Mouse (Mus musculus): ENCODE measurements around the gene Cabp2.
A peak's percentile ranks its signal among the peaks of the same experiment; 100 is the strongest.

The Cabp2 gene

DNA sequence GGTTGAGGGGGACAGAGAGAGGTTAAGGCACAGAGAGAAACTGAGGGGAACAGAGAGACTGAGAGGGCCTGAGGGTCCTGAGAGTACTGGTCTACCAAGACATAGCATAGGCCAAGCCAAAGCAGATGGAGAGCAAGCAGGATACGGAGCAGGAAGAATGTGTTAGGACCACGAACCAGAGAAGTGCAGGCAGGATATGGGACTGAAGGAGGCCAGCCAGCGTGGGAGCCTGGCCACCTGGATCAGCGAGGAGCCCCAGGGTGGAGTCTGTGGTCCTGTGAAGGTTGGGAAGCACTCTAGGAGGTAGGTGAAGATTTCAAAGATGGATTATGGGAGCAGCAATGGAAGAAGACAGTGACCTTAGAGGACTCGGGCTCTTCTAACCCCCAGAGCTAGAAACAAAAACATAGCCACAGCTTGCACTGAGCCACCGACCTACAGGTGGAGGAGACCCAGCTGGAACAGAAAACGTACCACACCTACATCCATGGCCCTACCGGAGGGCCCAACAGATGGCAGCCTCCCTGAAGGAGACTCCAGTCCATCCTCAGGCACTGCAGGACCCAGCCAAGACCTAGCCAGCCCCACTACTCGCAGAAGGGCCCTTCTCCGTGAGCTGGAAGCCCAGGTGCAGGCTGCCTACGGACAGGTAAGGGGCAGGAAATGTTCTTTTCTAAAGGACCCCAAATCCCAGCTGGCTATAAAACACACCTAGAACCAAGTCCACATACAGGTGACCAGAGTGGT is 1.0 kb downstream of the Cabp2 start:
- DNase-seq (ENCODE audit: low read depth) = no peak

DNA sequence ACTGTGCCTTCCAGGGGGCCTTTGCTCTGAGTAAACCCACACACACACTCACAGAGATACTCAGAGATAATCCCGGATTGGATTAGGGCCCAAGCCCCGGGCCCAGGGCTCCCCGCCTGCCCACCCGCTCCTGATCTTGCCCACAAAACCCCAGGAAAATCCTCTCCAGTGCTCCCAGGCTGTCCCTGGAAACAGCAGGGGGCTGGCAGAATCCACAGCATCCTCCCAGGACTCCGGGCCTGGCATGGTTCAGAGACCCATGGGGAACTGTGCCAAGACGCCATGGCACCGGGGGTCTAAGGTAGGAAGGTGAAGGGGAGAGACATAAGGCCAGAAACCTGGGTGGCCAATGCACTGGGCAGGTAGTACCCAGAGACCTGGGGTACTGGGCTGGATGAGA is 1.9 kb downstream of the Cabp2 start:
- DNase-seq (ENCODE audit: low read depth) = no peak

DNA sequence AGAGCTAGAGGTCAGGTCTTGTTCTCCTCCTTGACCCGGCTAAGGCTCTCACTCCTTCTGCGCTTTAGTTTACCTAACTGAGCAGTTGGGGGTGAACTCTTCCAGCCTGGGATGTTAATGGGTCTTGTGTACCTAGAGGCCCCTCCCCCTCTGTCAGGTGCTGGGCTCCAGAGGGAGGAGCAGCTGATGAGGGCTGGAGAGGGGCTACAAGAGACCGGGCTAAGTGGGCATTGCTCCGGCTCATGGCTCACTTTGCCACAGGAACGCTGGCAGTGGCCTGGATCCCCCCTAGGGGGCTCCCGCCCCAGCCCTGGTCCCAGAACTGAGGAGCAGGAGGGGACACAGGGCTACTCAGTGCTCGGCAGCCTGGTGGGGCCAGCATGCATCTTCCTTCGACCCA is 2.4 kb downstream of the Cabp2 start:
- DNase-seq (ENCODE audit: low read depth) = no peak

DNA sequence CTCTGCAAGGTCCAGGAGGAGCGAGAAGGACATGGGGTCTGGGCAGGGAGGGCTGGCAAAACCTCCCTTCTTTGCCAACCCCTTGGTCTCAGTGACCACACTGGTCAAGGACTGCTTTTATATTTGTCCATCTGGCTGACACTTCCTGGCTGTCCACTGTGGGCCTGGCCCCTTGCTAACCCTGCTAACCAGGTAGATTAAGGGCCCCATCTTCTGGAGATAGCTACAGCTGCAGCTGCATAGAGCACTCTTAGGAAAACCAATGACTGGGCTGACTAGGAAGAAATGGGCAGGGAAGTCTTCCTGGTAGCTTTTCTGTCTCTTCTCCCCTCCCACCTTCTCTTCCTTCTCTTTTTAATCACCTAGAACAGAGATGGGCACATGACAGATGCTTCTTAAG is 3.6 kb downstream of the Cabp2 start:
- DNase-seq (ENCODE audit: low read depth) = peak; percentile 53

DNA sequence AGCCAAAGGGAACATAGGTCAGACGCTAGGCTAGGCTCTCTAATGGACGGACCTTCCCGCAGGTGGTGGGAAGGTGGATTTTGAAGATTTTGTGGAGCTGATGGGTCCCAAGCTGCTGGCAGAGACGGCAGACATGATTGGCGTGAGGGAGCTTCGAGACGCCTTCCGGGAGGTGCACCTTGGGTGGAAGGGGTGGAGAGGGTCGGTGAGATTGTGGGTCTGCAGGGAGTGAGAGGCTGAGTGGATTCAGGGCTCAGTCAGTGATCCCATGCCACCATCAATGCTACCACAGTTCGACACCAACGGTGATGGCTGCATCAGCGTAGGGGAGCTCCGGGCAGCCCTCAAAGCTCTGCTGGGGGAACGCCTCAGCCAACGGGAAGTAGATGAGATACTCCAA is 4.8 kb downstream of the Cabp2 start:
- no peak for DNase-seq (ENCODE audit: low read depth)

DNA sequence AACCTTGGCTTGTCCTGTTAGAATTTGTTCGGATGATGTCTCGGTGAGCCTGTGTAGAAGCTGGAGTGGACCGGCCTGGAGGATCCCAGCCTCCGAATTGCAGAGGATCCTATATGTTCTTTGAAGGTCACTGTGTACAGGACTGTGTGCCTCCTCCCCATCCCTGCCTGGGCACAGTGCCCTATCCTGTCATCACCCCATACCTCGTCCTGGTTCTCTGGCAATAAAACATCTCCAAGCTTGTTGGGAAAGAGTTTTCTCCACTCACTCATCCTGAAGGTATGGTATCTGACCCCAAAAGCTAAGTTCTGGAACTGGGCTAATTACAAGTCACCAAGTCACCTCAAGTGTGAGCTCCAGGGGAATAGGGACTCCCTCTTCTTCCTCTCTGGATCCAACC is 5.7 kb downstream of the Cabp2 start:
- DNase-seq (ENCODE audit: low read depth) = no peak

DNA sequence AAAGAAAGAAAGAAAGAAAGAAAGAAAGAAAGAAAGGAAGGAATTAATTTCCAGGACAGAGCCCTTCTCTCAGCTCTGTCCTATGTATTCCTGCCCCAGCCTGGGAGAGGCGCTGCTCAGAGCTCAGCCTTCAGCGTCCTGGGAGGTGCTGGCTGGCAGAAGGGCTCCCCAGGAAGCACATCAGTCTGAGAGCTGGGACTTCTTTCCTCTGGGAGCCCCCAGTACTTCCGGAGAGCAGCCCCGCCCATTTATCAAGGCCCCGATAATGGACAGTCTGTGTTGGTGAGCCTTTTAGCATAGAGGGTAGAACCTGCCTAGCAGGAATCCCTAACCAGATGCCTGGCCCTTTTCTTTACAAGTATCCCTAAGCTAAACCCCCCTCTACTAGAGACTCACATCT is 6.8 kb downstream of the Cabp2 start:
- no peak for DNase-seq (ENCODE audit: low read depth)

DNA sequence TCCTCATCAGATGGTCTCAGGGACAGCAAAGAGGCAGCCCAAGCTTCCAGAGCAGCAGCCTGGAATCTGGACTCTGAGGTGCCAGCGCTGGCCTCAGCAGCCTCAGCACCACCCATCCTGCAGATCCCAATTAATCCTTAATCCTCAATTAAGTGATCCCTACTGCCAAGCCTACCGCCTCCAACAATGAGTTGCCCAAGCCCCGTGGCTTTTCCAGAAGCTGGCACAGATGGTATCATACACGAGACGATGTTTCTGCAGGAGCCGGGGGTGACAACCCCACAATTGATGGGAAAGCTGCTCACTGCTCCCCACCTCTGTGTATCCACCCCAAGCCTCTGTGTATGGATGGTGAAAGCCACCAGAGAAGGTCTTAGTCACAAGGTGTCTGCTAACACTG is 7.8 kb downstream of the Cabp2 start:
- no peak for DNase-seq (ENCODE audit: low read depth)

DNA sequence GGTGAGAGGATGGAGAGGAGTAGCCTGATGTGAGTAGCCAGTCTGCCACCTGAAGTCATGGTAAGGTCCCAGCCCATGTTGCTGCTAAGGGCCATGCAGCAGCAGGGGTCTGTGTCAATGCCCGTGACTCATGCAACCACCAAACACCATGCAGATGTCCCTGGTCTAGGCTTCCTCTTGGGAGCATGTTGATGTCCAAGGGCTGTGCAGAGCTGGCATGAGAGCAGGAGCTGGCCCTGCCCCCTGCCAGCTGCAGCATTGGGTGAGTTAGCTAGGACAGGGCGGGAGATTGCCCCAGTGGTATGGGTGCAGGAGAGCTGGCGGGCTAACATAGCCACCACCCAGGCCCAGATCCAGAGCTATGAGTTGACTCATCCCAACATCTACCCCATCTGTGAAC is 9.1 kb downstream of the Cabp2 start:
- DNase-seq (ENCODE audit: low read depth) = peak; percentile 51

DNA sequence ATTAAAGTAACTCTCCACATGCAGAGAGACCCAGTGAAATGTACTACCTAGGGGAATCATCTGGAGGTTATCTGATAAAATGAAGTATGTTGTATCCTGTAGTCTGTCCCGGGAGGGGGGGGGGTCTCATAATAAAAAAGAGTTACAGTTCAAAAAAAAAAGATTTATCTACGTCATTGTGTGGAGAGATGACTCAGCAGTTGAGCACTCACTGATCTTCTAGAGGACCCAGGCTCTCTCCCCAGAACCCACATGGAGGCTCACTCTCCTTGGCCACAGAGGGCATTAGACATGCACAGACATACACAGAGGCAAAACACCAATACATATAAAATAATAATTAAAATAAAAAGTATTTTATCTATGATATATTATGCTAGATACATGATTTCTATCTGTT is 10.0 kb downstream of the Cabp2 start:
- no peak for DNase-seq (ENCODE audit: low read depth)

DNA sequence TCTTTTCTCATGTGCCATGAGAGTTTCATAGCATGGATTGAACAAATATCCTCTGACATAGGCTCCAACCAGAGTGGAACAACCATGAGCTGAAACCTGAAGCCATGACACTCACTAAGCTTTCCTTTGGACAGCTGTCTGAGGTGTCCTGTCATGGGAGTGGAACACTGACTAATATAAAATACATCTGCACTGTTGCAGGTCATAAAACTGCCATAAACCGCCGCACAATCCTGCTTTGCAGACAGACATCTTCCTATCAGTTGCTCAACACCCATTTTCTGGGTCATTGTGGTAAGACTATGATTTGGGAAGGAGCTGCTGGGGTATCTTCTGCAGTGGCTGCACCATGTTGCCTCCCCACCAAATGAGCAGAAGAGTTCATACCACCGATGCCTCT is 11.4 kb downstream of the Cabp2 start:
- peak; percentile 48 for DNase-seq (ENCODE audit: low read depth)

DNA sequence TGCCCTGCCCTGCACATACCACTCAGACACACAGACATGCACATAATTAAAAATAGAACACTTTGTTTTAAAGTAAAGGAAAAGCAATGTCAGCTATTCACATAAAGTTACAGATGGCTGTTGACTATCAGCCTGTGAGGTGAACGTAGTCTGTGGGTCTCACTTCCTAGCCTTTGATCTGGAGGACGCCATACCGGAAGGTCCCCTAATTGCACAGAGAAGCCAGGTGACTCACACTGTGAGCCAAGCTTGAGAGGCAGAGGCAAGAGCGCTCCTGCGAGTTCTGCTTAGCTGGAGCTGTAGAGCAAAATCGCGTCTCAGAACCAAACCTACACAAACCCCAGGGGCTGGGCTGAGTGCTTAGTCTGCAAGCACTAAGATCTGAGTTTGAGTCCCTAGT is 12.4 kb downstream of the Cabp2 start:
- DNase-seq (ENCODE audit: low read depth) = peak; percentile 41

DNA sequence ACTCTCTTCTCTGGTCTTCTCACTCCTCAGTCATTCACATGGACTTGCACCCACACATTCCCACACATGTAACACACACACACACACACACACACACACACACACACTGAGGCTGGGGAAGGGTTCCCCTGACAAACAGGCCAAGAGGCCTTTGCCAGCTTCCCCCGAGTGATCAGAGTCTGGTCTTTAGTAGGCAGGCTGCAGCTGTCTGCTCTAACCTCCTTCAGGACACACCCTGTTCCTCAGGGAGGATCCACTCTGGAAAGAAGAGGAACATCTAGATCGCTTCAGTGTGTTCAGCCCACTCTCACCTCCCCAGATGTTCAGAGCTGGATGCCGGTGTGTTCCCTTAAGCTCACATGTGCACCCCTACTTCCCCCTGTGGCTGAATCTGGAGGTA is 13.0 kb downstream of the Cabp2 start:
- DNase-seq (ENCODE audit: low read depth) = no peak

DNA sequence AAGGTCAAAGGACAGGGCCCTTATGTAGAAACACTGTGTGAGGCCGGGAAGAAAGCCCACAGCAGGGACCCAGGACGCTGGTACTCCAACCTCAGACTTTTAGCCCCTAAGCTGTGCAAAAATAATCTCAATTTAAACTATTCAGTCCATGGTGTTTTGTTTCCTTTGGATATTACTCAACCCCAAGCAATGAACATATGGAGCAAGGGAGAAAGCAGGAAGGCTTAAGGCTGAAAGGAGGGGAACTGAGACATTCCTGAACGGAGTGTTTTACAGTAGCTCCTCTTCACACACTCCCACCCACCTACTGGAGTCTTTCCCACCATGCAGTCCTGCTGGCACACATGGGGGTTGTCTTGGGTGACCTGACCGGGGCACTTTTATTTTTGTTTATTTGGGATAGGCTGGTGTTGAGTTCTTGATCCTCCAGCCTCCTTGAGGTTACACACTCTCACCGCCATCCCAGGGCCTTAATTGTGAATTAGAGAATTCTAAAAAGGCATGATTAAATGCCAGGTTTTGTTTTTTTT is 13.5 kb downstream of the Cabp2 start:
- no peak for DNase-seq (ENCODE audit: low read depth)

DNA sequence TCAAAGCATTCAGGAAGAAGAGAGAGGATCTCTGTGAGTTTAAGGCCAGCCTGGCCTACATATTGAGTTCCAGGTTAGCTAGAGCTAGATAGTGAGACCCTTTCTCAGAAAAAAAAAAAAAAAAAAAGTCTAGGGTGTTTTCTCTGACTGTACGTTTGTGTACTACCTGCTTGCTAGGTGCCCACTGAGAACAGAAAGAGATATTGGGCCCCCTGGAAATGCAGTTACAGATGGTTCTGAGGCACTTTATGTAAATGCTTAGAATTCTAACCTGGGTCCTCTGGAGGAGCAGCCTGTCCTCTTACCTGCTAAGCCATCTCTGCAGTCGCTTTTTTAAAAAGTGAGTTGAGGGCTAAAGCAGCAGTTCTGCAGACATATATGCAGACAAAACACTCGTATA is 14.4 kb downstream of the Cabp2 start:
- no peak for DNase-seq (ENCODE audit: low read depth)

DNA sequence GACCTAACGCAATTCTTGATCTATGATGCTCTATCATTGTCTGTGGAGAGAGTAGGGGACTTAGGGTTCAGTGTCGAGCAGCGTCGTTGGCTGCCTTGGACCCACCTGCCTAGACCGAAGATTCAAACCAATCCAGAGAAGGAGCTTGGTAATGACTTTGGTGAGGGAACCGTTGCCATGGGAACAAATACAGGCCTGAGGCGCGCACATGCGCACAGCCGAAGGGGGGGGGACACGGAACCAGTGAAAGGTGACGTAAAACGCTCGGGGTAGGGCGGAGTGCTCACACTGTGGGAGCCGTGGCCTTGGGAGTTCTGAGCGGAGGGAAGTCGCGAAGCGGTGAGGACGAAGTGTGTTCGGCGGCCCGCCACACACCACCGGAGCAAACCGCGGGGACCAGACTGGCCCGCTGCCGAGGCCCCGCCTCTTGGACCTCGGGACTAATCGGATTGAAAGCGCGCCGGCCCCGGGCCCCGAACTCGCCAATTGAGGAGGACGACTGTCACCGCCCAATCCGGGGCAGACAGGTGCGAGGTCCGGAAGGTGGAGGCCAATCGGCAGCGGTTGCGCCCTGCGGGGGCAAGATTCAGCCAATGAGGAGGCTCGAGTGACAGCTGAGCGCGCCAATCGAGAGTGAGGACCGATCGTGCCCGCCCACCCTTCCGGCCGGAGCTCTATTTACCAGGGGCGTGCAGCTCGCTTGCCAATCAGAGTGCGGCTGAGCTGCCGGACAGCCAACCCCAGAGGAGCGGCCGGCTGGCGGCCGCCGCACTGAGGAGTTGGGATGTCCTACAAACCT is 15.5 kb downstream of the Cabp2 start, which contains the start of gene Cdk2ap2:
Gene Cdk2ap2 (plus strand): TSS at position 541 of the 799 bp plus-strand sequence.
- peak; percentile 99 for DNase-seq (ENCODE audit: low read depth)

DNA sequence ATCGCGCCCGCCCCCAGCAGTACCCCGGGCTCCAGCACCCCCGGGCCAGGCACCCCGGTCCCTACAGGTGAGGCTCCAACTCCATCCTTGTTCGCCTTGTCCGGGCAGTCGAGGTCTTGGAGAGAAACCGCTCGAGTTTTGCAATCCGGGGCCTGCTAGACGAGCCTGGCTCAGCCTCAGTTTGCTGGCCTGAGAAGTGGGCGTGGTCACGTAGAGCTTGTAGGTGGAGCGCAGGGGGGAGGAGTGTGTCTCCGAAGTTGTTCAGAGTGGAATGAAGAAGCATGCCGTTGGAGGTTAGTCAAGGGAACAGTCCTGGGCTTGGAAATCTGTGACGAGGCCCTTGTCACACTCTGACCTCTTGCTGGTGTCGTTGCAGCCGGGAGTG is 16.1 kb downstream of the Cabp2 start:
- DNase-seq (ENCODE audit: low read depth) = peak; percentile 96

DNA sequence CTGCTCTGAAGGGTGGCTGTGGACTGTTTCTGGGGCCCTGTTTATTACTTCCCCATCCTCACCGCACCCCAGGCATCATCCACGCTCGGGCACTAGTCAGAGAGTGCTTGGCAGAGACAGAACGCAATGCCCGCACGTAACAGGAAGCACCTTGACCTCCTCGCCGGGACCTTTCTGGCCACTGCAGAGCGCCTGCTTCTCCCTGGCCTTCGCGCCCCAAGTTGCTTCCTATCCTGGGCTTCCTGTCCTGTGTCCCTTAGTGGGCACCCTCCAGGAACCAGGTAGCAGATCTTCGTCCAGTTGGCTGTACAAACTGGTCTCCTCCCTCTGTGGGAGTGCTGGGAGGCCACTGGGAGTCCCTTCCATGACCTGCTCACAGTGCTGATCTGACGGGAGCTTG is 17.0 kb downstream of the Cabp2 start:
- peak; percentile 72 for DNase-seq (ENCODE audit: low read depth)

DNA sequence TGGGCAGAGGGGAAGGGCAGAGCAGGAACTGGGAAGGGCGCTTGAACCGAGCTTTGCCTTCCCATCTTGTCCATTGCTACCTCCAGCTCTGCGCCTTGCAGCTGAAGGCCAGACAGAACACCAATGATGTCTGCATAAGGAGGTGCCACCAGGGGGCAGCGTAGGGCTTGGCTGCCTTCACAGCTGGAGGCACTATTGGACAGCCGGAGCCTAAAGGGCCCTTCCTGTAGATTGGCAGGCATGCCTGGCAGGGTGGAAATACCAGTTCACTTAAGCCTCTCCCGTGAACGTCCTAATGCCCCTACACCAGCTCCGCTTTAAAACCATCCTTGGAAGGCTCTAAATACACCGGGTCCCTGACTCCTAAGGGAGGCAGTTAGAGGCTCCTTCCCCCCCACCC is 17.7 kb downstream of the Cabp2 start:
- peak; percentile 96 for DNase-seq (ENCODE audit: low read depth)

DNA sequence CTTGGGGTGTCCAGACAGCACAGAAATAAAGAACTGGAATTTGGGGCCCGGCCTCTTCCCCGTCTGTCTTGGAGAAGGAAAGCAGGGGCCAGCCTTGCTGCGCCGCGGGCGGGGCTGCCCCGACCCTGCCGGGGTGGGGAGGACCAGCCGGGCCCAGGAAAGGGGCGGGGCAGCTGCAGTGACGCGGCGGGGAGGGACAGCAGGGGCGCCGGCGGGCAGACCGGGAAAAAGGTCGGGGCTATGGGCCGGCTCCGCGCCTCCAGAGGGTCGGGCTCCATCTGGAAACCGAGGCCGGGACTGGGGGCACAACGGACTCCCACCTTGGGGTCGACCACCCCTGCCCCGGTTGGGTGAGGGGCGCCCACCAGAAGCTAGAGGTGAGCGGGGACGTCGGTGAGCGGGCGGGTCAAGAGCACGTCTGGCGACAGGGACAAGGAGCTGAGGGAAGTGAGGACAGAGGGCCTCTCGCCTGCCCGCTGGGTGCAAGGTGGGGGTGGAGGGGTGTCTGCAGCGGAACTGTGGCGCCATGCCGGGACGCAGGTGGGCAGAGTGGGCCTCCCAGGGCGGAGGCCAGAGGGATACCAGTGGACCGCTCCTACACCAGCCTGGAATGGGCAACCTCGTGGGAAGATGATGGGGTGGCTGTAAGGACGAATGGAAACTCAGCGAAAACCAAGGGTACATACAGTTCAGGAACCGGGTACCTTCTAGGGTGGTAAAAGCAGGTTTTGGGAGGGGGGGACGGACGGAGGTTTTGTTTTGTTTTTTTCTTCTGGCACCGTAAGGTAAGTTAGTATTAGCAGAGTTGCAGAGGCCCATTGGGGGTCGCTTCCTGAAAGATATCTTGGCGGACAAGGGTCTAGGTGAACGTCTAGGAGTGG is 18.7 kb downstream of the Cabp2 start, which contains the start of gene Pitpnm1:
Gene Pitpnm1 (plus strand): TSS at position 162 of the 881 bp plus-strand sequence.
- DNase-seq (ENCODE audit: low read depth) = peak; percentile 42

DNA sequence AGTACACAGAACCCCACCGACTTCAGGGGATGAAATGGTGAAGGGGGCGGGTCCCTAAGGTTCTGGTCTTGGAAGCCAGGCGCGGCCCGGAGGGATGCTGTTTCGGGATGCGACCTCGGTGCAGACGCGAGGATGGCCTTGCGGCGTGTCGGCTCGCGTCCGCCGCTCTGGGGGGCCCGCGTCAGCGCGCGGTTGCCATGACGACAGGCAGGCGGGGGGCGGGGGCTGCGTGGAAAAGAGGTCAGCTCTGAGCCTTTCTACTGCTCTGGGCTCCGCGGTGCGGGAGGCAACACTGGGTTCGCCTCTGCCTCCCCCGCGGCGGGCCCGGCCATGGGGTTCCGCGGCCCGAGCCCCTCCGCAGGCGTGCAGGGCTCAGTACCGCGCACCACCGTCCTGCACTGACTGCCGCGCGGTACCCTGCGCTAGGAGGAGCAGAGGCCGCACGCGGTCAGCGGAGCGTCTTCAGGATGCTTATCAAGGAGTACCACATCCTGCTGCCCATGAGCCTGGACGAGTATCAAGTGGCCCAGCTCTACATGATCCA is 19.4 kb downstream of the Cabp2 start:
- no peak for DNase-seq (ENCODE audit: low read depth)

DNA sequence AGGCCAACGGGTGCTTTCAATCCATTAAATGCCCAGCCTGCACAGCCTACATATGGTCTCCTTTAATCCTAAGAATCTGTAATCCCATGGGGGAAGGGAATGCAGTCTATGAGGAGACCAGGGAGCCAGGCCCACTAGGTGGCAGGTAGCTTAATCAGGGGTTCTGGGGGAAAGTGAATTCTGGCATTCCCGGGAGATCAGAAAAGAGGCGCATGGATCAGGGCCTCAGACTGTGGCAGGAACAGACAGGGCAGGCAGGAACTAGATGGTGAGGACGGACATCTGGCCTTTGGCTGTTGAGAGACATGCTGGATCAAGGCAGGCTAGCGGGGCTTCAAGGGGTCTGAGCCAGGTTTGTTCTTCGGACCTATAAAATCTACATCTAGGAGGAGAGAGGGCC is 20.1 kb downstream of the Cabp2 start:
- no peak for DNase-seq (ENCODE audit: low read depth)

Data from 416B (cell line).